In the genomic region with DNA sequence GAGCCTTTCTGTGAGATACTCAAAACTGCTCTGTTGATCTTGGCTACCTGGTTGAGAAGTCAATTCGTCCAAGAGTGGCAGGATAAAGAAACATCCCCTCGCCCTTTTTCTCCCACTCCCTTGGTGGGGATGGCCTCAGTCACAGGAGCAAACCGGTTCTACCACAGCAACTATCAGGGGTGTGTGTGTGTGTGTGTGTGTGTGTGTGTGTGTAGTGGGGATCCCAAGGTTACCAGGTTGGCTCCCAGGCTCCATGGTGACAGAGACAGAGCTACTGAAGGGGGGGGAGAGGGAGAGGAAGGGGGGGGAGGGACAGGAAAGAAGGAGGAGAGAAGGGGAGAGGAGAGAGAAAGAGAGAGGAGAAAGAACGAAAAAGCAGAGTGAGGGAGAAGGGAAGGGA, we compare ENCODE assay signal across 9 mouse cellular contexts. TPM values are rescaled to one million over a fixed set of nuclear protein-coding genes. Genes with fewer than 3 reads are reported as not detected.
DNase-seq lines count a peak whose midpoint lies in the region; ATAC-seq lines count a peak whose summit lies in the region.
"Had no signal": no experiment of that assay in that cellular context is flagged by ENCODE, and none has a peak within 500 bp of the region (broad histone marks: within the 10 kb centered on the region; RNA-seq: fewer than 3 reads in every experiment).

No protein-coding gene starts in this region.

- H3K36me3 ChIP-seq in kidney, embryonic 14.5 days (ENCODE audit: control insufficient read depth, insufficient read depth, low read length) = no peaks in the 10 kb centered on the region
- H3K36me3 ChIP-seq in hindbrain, embryonic 11.5 days (ENCODE audit: control insufficient read depth, insufficient read depth, low read length) = no peaks in the 10 kb centered on the region
- no peaks in the 10 kb centered on the region for H3K36me3 ChIP-seq in midbrain, embryonic 13.5 days

- H3K27me3 ChIP-seq in kidney, embryonic 14.5 days (ENCODE audit: control insufficient read depth, insufficient read depth, low read length) = peaks cover 24% of the 10 kb centered on the region
- peaks cover 13% of the 10 kb centered on the region; the same call in 1 of the 2 replicates for H3K27me3 ChIP-seq in hindbrain, embryonic 11.5 days (ENCODE audit: control insufficient read depth, insufficient read depth, low read length)
- peaks cover 27% of the 10 kb centered on the region for H3K27me3 ChIP-seq in midbrain, embryonic 13.5 days

- H3K27ac ChIP-seq in kidney, embryonic 14.5 days (ENCODE audit: low read depth, low read length) = peak overlapping the region; percentile 57; the same call in 1 of the 2 replicates
- H3K27ac ChIP-seq in brown adipose tissue, adult 24 weeks (replicated peaks; ENCODE audit: low read depth, low read length) = no peak overlapping the region; the same call in 1 of the 2 replicates
- H3K27ac ChIP-seq in hindbrain, embryonic 11.5 days (ENCODE audit: low read depth, low read length) = 0 out of 2 replicates have a peak overlapping the region, but pooled peaks have one; percentile 3
- peak overlapping the region; percentile 71 for H3K27ac ChIP-seq in midbrain, embryonic 13.5 days

- H3K9me3 ChIP-seq in kidney, embryonic 14.5 days (ENCODE audit: control insufficient read depth, low read length) = no peaks in the 10 kb centered on the region
- H3K9me3 ChIP-seq in hindbrain, embryonic 11.5 days (ENCODE audit: control insufficient read depth, low read length) = no peaks in the 10 kb centered on the region
- 0 out of 2 replicates have a peak, but pooled peaks cover 3% of the 10 kb centered on the region for H3K9me3 ChIP-seq in midbrain, embryonic 13.5 days

- H3K4me1 ChIP-seq in kidney, embryonic 14.5 days (ENCODE audit: control insufficient read depth, insufficient read depth, low read length) = 0 out of 2 replicates have a peak, but pooled peaks cover 9% of the 10 kb centered on the region
- peaks cover 2% of the 10 kb centered on the region; the same call in 1 of the 2 replicates for H3K4me1 ChIP-seq in brown adipose tissue, adult 24 weeks (ENCODE audit: control insufficient read depth, insufficient read depth, insufficient read length, low read length)
- peaks cover 2% of the 10 kb centered on the region; the same call in 1 of the 2 replicates for H3K4me1 ChIP-seq in hindbrain, embryonic 11.5 days (replicated peaks; ENCODE audit: control insufficient read depth, insufficient read depth, low read length)
- peaks cover 40% of the 10 kb centered on the region for H3K4me1 ChIP-seq in midbrain, embryonic 13.5 days (replicated peaks)

- DNase-seq in kidney, adult 11 months = no peak
- peak; percentile 43 for DNase-seq in hindbrain, embryonic 11.5 days (ENCODE audit: low spot score)
- no peak for DNase-seq in spleen, adult 12 weeks (ENCODE audit: low spot score)
- DNase-seq in layer of hippocampus, adult 11-12 months (ENCODE audit: low spot score) = no peak
- no peak for DNase-seq in thymus, postnatal 14 days

- whole genome bisulfite sequencing in kidney, embryonic 14.5 days = 30% methylated on average over 4 of the region's 4 CpGs
- WGBS in hindbrain, embryonic 11.5 days = 38% methylated on average over 4 of the region's 4 CpGs
- WGBS in midbrain, embryonic 13.5 days = 40% methylated on average over 4 of the region's 4 CpGs

- no peak overlapping the region; the same call in 1 of the 2 replicates for H3K4me3 ChIP-seq in kidney, embryonic 14.5 days (ENCODE audit: low read length)
- H3K4me3 ChIP-seq in brown adipose tissue, adult 24 weeks (ENCODE audit: insufficient read depth, low read depth, low read length) = peak overlapping the region; percentile 50; the same call in 1 of the 2 replicates
- H3K4me3 ChIP-seq in hindbrain, embryonic 11.5 days (ENCODE audit: low read depth, low read length) = no peak overlapping the region
- no peak overlapping the region for H3K4me3 ChIP-seq in midbrain, embryonic 13.5 days (replicated peaks)

- H3K4me2 ChIP-seq in kidney, embryonic 14.5 days (replicated peaks; ENCODE audit: low read depth, low read length) = peak overlapping the region; percentile 56; the same call in 1 of the 2 replicates
- H3K4me2 ChIP-seq in hindbrain, embryonic 11.5 days (replicated peaks; ENCODE audit: low read depth, low read length) = no peak overlapping the region; the same call in 1 of the 2 replicates
- H3K4me2 ChIP-seq in midbrain, embryonic 13.5 days (replicated peaks) = peak overlapping the region; percentile 54

- 0 out of 2 replicates have a peak, but pooled peaks have one; percentile 30 for ATAC-seq in kidney, embryonic 14.5 days (ENCODE audit: low FRiP score, low TSS enrichment)
- peak; percentile 45; the same call in 1 of the 2 replicates for ATAC-seq in hindbrain, embryonic 11.5 days (ENCODE audit: low FRiP score)
- ATAC-seq in midbrain, embryonic 13.5 days = peak; percentile 70

- H3K9ac ChIP-seq in kidney, embryonic 14.5 days (ENCODE audit: low read depth, low read length) = peak overlapping the region; percentile 58; the same call in 1 of the 2 replicates
- no peak overlapping the region for H3K9ac ChIP-seq in hindbrain, embryonic 11.5 days (ENCODE audit: low read depth, low read length)
- H3K9ac ChIP-seq in midbrain, embryonic 13.5 days (replicated peaks) = peak overlapping the region; percentile 53; the same call in 1 of the 2 replicates

RNA-seq across cellular contexts. Expression of gene Shisal2a, which starts 4.0 kb away (rescaled TPM):
- polyA plus RNA-seq in kidney, embryonic 14.5 days (2014; fragmentation: Nextera tagmentation; extraction: Ambion mirVana) = 0.92 and 0.96 TPM in 2 replicates
- not detected in 2 replicates for polyA plus RNA-seq in brown adipose tissue, adult 24 weeks (2012; ENCODE audit: insufficient read depth, insufficient read length, missing spikeins)
- 2.0 and 3.2 TPM in 2 replicates for polyA plus RNA-seq in hindbrain, embryonic 11.5 days (2014; fragmentation: Nextera tagmentation; extraction: Ambion mirVana)
- 4.5 and 5.9 TPM in 2 replicates for polyA plus RNA-seq in midbrain, embryonic 13.5 days (2015; fragmentation: Nextera tagmentation; extraction: Ambion mirVana)
- polyA plus RNA-seq: erythroblast, embryonic 14.5 days had no signal

RNA-seq across cellular contexts. Expression of gene Gpx7, which starts 19.7 kb away (rescaled TPM):
- 52.1 and 56.2 TPM in 2 replicates for polyA plus RNA-seq in kidney, embryonic 14.5 days (2014; fragmentation: Nextera tagmentation; extraction: Ambion mirVana)
- polyA plus RNA-seq in brown adipose tissue, adult 24 weeks (2012; ENCODE audit: insufficient read depth, insufficient read length, missing spikeins) = 4.6 and 13.0 TPM in 2 replicates
- 47.3 and 52.8 TPM in 2 replicates for polyA plus RNA-seq in hindbrain, embryonic 11.5 days (2014; fragmentation: Nextera tagmentation; extraction: Ambion mirVana)
- polyA plus RNA-seq in midbrain, embryonic 13.5 days (2015; fragmentation: Nextera tagmentation; extraction: Ambion mirVana) = 24.7 and 26.2 TPM in 2 replicates
- polyA plus RNA-seq: erythroblast, embryonic 14.5 days had no signal

RNA-seq across cellular contexts. Expression of gene Coa7, which starts 59.2 kb away (rescaled TPM):
- polyA plus RNA-seq in kidney, embryonic 14.5 days (2014; fragmentation: Nextera tagmentation; extraction: Ambion mirVana) = 58.1 and 67.7 TPM in 2 replicates
- polyA plus RNA-seq in brown adipose tissue, adult 24 weeks (2012; ENCODE audit: insufficient read depth, insufficient read length, missing spikeins) = 36.8 and 56.8 TPM in 2 replicates
- 42.1 and 53.1 TPM in 2 replicates for polyA plus RNA-seq in hindbrain, embryonic 11.5 days (2014; fragmentation: Nextera tagmentation; extraction: Ambion mirVana)
- polyA plus RNA-seq in midbrain, embryonic 13.5 days (2015; fragmentation: Nextera tagmentation; extraction: Ambion mirVana) = 49.5 and 50.5 TPM in 2 replicates
